Mouse (Mus musculus): ENCODE results near the gene Dis3l2.

The Dis3l2 gene

DNA sequence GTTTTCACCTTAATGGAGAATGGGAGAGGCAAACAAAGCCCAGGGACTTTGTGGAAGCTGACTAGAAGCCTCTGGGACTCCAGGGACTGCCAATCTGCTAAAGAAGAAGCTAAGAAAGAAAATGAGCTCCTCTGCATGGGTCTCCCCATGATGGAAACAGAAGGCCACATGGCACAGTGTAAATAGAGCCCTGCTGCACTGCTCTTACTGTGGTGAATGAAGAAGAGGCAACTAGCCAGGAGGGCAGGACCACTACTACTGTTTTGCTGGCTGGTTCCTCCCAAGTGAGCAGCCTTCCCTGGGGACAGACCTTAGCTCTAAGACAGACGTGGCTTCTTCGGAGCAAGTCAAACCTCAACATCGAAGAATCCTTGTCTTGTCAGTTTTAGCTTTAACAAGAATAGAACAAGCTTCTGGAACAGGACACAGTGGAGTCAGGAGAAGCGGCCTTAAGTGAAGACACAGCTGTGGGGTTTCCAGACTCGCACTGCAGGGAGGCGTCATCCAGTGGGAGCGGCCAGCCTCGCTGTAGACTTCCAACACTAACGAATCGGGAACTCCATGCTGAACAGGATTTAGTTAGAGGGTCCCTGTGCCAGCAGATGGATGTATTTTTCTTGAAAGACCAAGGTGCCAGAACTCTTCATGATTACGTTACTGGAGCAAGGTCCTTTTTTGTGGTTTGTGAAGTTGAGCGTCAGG, 307.2 kb downstream of the Dis3l2 start:
- DNase-seq (ENCODE audit: low read depth, low spot score) = no peak

DNA sequence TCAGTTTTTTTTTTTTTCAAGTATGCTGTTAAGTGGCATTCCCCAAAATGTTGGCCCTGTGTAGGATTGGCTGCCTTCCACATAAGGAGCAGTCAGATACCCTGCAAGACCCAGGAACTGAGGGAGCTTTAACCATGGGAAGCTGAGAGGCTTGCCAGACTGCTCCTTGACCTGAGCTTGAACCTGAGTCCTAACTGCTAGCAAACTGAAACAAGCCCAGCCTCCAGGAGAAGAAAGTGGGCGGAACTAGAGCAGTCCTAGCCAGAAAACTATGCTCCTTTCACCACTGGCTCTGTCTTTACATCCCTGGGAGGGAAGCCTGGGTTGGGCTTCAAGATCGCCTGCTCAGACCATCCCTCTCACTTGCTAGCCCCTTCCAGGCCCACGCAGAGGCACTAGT, 308.1 kb downstream of the Dis3l2 start:
- peak; percentile 42 for DNase-seq (ENCODE audit: low read depth, low spot score)

DNA sequence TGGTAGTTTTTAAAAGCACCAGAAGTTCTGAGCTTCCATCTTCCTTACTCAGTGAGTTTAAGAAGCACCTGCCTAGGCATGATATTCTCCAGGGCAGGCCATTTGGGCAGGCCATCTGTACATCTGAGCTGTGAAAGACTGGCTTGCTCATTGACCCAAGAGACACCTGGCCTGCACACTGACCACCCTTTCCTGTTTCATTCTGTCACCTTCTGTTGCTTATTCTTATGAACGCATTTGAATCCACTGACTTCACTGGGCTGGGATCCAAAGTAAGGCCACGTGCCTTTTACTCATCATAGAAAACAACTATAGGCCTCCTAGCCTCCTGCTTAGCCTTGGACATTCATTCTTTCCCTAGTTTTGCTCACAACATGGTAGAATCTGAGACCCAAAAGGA, 309.0 kb downstream of the Dis3l2 start:
- peak; percentile 23 for DNase-seq (ENCODE audit: low read depth, low spot score)

DNA sequence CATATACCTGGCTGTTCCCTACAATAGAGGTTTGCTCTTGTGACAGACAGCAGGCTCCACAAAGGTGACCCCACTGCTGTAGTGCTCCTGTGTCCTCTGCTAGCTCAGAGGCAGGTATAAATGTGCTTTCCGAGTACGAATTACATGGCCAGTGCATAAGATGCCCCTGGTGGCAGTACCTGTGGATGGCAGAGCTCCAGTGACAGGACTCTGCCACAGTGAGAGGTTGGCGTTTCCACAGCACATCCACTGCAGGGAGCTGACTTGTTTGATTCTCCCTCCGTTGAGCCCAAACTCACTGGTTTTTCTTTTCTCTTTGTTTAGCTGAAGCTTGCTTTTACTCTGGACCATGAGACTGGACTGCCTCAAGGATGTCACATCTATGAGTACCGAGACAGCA, 317.1 kb downstream of the Dis3l2 start:
- DNase-seq (ENCODE audit: low read depth, low spot score) = no peak

DNA sequence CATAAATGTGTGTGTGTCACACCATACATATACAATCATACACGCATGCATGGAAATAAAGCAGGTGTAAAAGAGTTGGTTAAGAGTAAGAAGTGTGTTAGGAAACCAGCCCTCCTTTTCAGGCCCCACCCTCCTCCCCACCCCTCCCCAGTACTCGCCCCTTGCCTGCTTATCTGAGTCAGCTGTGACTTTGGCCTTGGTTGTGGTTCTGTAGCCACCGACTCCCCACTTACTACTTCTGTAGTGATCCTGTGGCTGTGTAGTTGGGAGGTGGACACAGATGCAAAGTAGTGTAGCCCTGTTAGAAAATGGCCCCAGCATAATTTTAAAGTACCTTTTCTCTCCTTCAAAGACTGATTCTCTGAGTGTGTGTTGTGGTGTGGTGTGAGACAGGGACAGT, 318.0 kb downstream of the Dis3l2 start:
- DNase-seq (ENCODE audit: low read depth, low spot score) = no peak

DNA sequence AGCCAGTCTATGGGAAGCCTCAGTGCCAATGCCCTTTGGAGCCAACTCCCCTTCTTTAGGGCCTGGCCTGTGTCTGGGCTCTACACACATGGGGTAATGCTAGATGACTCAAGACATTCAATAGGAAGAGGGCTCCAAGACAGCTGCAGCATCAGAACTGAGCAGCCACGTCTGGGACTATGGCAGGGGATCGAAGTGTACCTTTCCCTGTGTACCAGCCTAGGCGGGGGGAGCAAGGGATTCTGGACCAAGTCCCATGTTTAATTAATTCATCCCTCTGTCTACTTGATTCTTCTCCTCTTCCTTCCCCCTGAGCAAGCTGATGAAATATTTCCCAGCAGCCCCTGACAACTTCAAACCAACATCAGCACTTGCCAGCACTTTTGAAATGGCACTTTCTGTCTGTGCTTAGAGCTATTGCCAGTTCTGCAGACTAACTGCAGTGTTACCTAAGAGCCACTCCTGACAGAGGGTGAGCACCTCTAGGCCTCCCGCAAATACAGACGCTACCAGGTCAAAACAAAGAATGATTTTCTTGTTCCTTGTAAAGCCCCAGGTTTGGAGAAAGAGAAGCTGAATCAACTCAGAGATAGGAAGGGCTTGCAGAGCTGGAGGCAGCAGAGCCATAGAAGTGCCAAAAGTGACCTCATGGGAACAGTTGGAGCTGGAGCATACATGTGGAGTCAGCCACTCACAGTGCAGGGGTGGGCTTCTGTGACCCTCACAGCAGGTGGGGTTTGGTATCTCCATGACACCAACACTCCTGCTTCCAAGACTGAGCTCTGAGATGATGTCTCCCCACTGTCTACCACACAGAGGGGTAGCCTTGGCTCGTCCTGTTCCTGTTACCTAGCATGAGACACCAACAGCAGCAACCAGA, 319.9 kb downstream of the Dis3l2 start:
- no peak for DNase-seq (ENCODE audit: low read depth, low spot score)

DNA sequence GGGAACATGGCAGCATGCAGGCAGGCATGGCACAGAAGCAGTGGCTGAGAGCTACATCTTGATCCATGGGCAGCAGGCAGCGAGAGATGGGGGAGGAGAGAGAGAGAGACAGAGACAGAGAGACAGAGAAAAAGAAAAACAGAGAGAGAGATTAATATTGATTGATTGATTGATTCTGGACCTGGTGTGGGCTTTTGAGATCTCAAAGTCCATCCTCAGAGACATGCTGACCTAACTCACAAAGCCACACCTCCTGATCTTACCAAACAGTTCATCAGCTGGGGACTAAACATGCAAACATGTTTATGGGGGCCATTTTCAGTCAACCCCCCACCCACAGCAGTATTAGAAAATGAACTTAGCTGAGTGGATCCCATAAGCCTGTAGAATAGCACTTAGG, 321.4 kb downstream of the Dis3l2 start:
- no peak for DNase-seq (ENCODE audit: low read depth, low spot score)

DNA sequence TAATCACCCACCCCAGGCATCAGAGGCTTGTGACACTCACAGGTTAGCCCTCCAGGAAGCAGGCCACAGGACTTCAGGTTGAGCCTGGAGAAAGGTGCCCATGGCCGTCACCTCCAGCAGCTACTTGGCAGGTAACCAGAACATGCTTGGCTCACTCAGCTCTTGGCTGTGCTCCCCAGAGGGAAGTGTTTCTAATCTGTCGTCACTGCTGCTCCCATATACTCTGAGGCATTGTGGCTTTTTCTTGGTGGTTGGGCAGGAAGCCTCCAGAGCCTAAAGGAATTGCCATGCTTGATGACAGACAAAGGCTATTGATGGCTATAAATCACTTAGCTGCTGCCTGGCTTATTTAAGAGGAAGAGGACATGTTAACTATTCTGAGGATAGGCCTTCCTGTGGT, 325.2 kb downstream of the Dis3l2 start:
- peak; percentile 86 for DNase-seq (ENCODE audit: low read depth, low spot score)

DNA sequence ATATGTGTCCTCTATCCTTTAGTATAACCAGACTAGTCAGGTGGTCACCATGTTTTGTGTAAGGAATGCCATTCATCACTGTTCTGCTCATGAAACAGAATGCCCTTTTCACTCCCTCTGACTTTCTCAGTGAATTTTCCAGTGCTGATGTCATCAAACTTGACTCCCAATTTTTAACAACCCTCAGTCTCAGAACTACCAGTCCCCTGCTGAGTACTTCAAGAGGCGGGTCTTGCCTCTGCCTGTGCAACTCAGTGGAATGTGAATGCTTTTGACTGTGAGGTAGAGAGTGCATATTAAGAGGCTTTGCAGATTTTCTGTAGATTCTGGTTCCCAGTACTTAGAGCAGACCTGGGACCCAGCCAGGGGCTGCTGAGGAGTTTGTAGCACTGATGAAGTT, 327.0 kb downstream of the Dis3l2 start:
- DNase-seq (ENCODE audit: low read depth, low spot score) = peak; percentile 92

DNA sequence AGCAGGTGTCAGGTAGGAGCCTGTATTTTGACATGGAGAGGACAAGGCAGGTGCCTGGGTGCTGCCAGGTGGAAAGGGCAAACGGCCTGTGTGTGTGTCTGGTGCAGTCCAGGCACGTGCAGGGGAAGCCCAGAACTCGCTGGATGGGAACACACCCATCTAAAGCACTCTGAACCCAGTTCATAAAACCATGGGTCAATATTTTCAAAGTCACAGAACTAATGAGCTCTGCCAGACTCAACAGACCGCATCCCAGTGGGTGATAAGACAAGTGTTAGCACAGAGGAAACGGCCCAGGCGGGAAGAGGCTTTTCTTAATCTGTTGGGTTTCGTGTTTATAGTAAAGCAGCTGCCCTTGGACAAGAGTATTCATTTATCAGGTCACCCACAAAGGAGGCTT, 328.9 kb downstream of the Dis3l2 start:
- DNase-seq (ENCODE audit: low read depth, low spot score) = no peak

DNA sequence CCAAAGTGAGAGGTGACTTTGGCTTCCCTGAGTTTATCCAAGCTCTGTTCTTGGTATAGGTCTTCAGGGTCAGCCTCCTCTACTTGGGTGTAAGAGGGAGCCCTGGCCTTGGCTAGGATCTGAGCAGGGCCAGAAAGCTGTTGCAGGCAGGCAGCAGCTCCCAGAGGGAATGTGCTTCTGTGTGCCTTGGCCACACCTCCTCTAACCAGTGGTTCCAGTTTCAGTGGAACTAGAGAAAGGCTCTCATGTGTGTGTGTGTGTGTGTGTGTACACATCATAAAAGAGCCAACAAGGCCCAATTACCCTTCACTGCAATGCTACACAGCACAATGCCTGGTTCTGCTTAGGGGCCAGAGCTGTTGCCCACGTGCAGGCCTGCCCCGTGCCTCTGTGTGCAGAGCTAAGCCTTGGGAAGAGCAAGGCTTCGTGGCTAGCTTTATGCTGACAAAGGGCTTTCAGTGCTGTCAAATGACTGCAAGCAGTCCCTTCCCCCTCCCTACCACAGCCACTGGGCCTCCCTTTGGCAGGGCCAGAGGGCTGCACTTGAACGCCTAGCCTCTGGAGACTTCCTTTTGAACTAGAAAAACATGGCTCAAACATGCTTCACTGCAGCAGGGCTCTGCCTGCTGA, 332.0 kb downstream of the Dis3l2 start:
- DNase-seq (ENCODE audit: low read depth, low spot score) = peak; percentile 73

DNA sequence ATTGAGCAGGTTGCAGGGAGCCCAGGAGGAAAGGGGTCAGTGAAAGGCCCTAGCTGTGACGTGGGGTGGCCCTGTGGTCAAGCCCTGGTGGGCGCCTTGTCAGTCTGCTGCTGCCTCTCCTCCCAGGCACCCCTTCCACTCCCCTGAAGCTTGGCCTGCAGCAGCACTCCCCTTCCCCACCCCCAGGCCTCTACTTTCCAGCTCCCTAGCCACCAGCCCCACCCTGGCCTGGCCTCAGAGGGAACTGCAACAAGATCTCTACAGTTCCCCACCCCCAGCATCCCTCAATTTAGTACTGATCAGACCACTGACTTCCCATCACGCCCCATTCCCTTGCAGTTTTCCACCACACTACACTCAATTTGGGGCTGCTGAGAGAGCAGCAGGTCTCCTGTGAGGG, 332.7 kb downstream of the Dis3l2 start:
- DNase-seq (ENCODE audit: low read depth, low spot score) = peak; percentile 39

DNA sequence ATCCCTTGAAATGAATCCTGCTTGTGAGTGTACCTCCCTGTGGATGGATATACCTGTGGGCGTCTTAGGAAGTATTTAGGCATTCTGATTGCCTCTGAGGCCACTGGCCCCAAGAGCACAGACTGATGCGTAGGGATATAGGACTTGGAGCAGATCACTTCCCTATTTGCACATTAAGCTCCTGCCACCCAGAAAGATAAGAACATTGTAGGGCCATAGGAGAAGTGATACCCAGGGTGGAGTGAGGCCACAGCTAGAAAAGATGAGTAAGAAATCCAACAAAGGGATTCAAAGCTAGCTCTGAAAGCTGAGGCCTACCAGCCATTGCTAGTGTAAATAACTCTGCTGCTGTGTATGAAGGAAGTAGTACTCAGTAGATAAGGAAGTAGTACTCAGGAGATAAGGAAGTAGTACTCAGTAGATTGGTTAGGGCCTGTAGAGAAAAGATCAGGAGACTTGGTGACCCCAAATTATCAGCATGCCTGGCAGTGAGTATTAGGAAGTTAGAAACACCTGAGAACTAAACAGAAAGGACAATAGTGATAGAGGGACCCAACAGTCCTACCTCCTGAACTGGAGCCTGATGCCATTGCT, 335.0 kb downstream of the Dis3l2 start:
- no peak for DNase-seq (ENCODE audit: low read depth, low spot score)

DNA sequence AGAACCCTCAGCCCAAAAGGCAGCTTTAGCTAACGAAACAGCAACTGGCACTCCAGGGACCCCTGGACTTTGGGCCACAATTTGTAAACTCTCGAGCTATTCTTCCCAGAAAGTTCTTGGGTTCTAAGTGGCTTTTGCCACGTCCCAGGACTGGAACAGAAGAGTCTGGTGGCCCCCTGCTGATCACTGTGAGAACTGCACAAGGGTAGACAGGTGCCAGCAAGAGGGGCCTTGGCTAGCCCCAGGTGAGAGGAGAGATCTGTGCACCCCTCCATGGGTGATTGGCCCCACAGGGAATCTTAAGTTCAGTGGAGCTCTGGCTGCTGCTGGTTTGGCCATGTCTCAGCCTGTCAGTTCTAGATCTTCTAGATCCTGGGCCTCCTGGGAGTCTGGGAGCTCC, 337.5 kb downstream of the Dis3l2 start:
- peak; percentile 80 for DNase-seq (ENCODE audit: low read depth, low spot score)

DNA sequence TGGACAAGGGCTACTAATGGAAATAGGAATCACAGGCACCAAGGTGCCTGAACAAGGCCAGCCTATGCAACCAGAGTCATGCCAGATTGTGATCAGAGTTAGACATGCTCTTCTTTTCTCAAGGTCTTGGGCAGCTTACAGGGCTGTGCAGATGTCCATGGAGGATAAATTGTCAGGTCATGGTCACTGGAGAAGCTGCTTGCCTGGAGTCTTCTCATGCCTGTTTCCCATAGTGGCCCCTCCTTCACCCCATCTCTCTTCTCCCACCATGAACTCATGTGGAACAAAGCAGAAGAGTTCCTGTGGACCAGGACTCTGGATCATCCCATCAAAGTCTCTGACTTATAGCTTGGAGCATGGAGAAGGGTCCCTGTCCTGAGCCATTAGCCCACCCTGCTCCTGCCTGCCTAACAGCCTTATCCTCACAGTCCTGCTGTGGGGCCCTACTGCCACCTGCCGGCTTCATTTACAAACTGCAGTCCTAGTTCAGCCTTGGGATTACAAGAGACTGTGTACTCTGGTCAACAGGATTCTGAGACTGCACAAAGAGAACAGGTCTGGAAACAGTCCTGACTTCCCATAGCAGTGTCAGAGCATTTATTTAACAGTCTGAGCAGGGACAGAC, 338.3 kb downstream of the Dis3l2 start:
- DNase-seq (ENCODE audit: low read depth, low spot score) = peak; percentile 75

DNA sequence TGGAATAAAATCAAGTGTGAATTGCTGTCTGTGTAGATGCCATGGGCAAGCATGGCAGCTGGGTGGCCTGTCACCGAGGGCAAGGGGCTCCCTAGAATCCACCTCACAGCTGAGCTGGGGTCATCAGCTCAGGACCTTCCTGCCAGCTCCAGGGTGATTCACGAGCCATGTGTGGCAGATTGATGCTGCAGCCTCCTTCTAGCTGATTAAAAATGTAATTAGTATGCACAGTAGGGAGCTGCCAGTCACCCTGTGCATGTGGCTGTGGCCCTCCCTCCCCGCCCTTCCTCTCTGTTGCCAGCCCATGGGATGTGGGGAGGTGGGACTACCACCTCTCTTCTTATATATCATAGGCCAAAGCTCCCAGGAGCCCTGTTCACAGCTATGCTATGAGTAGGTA, 346.5 kb downstream of the Dis3l2 start:
- no peak for DNase-seq (ENCODE audit: low read depth, low spot score)

DNA sequence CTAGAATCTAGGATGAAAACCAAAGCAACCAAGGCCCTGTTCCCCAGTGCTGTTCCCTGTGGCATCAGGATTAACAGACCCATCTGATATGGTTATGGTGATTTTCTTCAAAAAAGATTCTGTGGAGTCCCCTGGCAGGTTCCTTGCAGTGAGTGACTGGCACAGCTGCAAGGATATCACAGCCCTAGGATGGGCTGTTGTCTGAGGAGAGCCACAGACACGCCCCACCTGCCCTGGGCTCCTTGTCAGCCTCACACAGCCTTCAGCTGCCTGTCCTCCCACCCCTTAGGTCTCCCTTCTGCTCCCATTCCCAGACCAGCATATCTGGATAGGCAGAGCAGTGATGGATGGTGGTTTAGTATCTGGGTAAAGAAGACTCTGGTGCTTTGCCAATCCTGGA, 347.1 kb downstream of the Dis3l2 start:
- DNase-seq (ENCODE audit: low read depth, low spot score) = no peak

DNA sequence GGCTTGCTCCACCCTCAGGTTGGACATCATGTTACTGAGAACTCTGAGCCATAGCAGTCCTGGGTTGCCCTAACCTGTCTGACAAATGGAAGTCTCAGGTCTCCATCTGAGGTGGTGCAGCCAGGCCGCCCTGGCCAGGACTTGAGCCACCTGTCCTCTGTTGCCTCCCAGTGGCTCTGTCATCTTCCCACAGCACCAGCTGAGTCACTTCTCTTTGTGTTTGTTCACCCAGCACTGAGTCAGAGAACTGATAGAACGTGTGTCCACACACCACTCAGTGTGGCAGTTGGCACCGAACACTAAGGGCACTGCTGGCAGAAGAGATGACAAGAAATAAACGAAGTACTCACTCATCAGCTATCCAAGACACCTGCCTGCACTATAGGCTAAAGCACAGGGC, 347.8 kb downstream of the Dis3l2 start:
- peak; percentile 60 for DNase-seq (ENCODE audit: low read depth, low spot score)

DNA sequence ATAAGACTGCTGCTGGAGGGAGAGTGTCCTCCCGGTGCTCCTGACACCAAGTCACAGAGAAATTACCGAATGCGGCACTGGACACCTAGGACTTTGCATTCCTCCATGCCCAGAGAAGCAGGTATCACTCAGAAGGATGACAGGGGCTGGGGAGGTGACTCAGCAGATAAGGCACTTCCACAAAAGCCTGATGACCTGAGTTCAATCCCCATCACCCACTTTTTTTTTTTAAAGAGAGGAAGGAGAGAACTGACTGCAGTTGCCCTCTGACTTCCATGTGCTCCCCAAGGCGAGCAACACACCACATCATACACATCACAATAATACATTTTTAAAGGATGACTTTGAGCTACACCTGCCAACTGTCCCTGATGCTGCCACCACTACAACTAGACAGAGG, 353.5 kb downstream of the Dis3l2 start:
- DNase-seq (ENCODE audit: low read depth, low spot score) = no peak

DNA sequence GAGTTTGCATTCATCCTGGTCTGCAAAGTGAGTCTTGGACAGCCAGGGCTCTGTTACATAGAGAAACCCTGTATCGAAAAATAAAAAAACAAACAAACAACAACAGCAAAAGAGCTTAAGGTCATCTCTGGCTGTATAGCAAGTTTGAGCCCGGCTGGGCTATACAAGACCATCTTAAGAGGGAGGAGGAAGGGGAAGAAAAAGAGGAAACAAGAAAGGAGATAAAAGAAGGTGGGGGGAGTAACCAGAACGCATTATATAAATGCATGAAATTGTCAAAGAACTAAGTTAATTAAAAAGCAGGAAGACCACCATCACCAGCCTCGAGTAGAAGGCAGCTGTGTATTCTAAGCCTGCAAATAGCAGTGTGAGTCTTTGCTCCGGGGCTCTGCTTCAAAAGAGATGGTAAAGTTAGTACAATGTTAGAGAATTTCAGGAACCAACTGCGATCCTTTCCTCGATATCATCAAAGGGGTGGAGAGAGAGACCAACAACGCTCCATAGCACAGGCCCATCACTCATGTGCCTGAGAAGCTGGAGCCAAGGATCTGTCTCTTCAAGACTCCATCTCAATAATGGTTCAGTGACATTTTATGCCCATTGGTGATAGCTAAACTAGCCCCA, 355.5 kb downstream of the Dis3l2 start:
- DNase-seq (ENCODE audit: low read depth, low spot score) = no peak

DNA sequence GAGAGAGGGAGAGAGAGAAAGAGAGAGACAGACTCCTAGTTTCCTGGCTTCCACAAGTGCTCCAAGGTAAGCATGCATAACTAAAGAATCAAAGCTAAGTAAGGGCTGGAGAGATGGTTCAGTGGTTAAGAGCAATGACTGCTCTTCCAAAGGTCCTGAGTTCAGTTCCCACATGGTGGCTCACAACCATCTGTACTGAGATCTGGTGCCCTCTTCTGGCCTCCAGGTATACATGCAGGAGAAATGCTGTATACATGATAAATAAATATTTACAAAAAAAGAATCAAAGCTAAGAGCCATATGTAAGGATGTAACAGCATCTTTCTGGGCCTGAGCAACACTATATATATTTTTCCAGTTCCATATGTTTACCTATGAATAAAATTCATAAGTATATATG, 357.3 kb downstream of the Dis3l2 start:
- DNase-seq (ENCODE audit: low read depth, low spot score) = no peak
